Mouse (Mus musculus) midbrain, embryonic 11.5 days (tissue): ENCODE results near the gene Ifi47. TPM values are rescaled to one million over a fixed set of nuclear protein-coding genes. Genes with fewer than 3 reads are reported as not detected.

Source experiments
- ATAC-seq: fragments of 200-750 bp; cut with Nextera tagmentation; 2 replicates; pipeline ENCODE4 v1.8.0; 2017; ENCODE audit warnings: moderate TSS enrichment, moderate library complexity; ENCODE audit not compliant: low FRiP score
- DNase-seq: peaks from one replicate; pipeline ENCODE4 v3.0.0; 2015; ENCODE audit warnings: low spot score; ENCODE audit errors: missing footprints
- H3K27ac ChIP-seq: fragments of 300-500 bp; sonication (generic); 2 replicates; pipeline ENCODE4 v1.5.1; 2014; ENCODE audit warnings: low read depth, low read length
- H3K27me3 ChIP-seq: fragments of 300-500 bp; sonication (generic); 2 replicates; pipeline ENCODE4 v1.6.1; 2014; ENCODE audit warnings: mild to moderate bottlenecking, low read length, moderate library complexity, mixed read lengths; ENCODE audit not compliant: control insufficient read depth, insufficient read depth
- H3K36me3 ChIP-seq: fragments of 300-500 bp; sonication (generic); 2 replicates; pipeline ENCODE4 v1.6.1; 2014; ENCODE audit warnings: mild to moderate bottlenecking, low read length, moderate library complexity, mixed read lengths; ENCODE audit not compliant: control insufficient read depth, insufficient read depth
- H3K4me1 ChIP-seq: fragments of 300-500 bp; sonication (generic); 2 replicates; pipeline ENCODE4 v1.6.1; 2014; ENCODE audit warnings: low read length; ENCODE audit not compliant: control insufficient read depth, insufficient read depth
- H3K4me2 ChIP-seq: fragments of 300-500 bp; sonication (generic); 2 replicates; pipeline ENCODE4 v1.6.1; 2014; ENCODE audit warnings: mild to moderate bottlenecking, moderate library complexity
- H3K4me3 ChIP-seq: fragments of 300-500 bp; sonication (generic); 2 replicates; pipeline ENCODE4 v1.5.1; 2014; ENCODE audit warnings: low read depth, low read length
- H3K9ac ChIP-seq: fragments of 300-500 bp; sonication (generic); 2 replicates; pipeline ENCODE4 v1.6.1; 2014; ENCODE audit warnings: low read length
- H3K9me3 ChIP-seq: fragments of 300-500 bp; sonication (generic); 2 replicates; pipeline ENCODE4 v1.6.1; 2016; ENCODE audit warnings: low read length; ENCODE audit not compliant: control insufficient read depth
- WGBS: fragments of 180-500 bp; shearing (Covaris S2); extraction: QIAGEN DNeasy Blood & Tissue Kit; methylation state at CpG from one replicate; pipeline ENCODE4 v1.1.7; 2014; 5-methylcytosine and 5-hydroxymethylcytosine counted together
- polyA plus RNA-seq: library from polyadenylated mRNA; unstranded; fragments of >200 nt; fragmentation: Nextera tagmentation; extraction: Ambion mirVana; gene quantifications from 2 replicates; pipeline ENCODE4 v1.2.1, GENCODE M21; 2014

Ifi47 gene
- polyA plus RNA-seq, 1 experiment from 2014 or later, result 0.41 TPM

DNA sequence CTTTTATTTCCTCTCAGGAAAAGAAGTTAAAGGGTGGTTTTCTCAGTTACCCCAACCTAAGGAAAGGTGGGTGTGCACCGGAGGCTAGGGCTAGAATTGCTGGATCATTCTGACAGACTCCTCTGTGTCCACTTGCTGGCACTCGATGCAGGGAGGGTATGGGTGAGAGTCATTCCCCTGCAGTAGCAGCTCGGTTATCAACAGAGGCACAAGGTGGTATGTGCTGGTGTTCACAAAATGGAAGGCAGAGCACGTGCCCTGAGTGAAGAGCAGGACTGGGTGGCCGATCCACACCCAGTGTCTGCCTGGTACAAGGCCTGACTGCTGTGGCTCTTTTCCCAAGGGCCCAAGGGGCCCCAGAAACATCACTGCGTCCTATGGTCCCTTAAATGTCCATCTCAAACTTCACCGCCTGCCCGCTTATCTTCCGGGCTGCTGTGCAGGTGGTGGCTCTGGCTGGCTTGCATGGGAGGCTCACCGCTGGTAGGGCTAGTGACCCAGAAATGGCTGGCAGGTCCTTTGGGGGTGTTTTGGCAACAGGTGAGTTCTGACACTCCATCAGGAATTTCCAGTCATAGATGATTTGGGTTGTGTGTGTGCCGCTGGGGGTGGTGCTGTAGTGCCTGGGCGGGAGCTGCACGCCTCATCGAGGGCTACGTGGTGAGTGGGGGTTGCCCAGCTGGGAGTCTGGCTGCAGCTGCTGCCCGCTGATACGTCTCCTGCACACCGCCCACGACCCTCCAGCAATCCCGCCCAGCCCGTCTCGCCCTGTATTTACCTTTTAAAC, 11.6 kb downstream of the Ifi47 start:
- WGBS, result 44% methylated on average over 22 of the region's 22 CpGs
- DNase-seq, result no peak

DNA sequence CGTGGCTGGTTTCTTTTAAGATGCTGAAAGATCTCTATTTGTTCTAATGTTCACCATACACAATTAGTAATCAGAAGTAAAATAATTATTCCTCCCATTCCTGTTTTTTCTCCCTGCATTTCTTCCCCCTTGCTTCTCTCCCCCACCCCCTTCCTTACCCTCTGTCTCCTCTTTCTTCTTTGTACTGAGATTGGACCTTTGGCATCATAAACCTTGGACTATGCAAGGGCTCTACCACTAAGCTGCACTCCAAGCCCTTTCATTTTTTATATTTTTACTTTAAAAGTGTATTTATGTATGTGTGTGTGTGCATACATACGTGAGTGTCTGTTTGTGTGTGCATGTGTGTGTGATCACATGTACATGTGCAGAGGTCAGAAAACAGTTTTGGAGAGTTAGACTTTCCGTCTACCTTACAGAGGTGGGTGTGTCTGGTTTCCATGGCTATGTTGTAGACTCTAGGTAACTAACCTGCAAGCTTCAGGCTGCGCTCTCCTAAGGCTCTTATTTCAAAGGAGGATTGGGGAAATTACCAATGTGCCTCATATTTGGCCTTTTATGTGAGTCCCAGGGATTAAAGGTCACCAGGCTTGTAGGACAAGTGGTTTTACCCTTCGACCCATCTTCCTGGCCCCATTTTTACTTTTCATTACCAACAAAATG, 12.7 kb downstream of the Ifi47 start:
- Histone ChIP-seq H3K9me3 (no peaks in the 10 kb centered on the region), H3K27me3 (no peaks in the 10 kb centered on the region), H3K4me2 (no peak overlapping the region), H3K4me1 (no peaks in the 10 kb centered on the region; the same call in 1 of the 2 replicates), H3K36me3 (no peaks in the 10 kb centered on the region), H3K9ac (no peak overlapping the region), H3K4me3 (no peak overlapping the region), H3K27ac (no peak overlapping the region)
- no peak for ATAC-seq
- WGBS, result 88% methylated on average over 5 of the region's 5 CpGs
- DNase-seq, result no peak

More for the DNA sequence above, 11.6 kb downstream of the Ifi47 start:
- no peaks in the 10 kb centered on the region for H3K9me3 ChIP-seq
- no peak overlapping the region for H3K4me2 ChIP-seq
- no peak overlapping the region for H3K27ac ChIP-seq
- no peak overlapping the region for H3K9ac ChIP-seq
- H3K27me3 ChIP-seq, result no peaks in the 10 kb centered on the region
- no peaks in the 10 kb centered on the region for H3K36me3 ChIP-seq
- H3K4me3 ChIP-seq, result no peak overlapping the region
- peak; percentile 64; the same call in 1 of the 2 replicates for ATAC-seq
- H3K4me1 ChIP-seq, result no peaks in the 10 kb centered on the region; the same call in 1 of the 2 replicates

DNA sequence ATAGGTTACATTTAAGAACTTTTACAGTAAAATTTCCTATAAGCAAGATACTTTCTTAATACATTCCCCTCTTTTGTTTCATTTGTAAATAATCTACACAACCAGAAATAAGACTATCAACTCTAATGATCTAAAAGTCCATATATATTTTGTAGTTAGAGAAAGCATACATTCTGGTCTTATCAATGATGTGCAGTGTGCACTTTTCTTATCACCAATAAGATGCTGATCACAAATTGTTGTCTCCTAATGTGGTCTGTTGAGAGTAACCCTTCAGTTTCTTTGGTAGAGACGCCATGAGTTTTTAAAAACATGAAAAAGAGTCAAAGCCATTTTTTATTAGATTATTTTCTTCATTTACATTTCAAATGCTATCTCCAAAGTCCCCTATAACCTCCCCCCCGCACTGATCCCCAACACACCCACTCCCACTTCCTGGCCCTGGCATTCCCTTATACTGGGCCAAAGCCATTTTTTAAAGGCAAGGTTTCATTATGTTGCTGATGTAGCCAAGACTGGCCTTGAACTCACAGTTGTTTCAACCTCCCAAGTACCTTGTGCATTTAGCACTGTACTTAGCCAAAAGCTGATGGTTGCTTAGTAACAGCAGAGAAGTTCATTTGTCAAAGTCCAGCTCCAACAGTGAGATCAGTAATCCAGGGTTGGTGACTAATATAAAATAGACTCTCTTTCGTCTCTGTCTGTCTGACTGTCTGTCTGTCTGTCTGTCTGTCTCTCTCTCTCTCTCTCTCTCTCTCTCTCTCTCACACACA, 13.5 kb downstream of the Ifi47 start:
- Histone ChIP-seq H3K4me2 (no peak overlapping the region), H3K36me3 (no peaks in the 10 kb centered on the region), H3K4me3 (no peak overlapping the region), H3K9ac (no peak overlapping the region), H3K27ac (no peak overlapping the region), H3K27me3 (no peaks in the 10 kb centered on the region), H3K9me3 (no peaks in the 10 kb centered on the region), H3K4me1 (no peaks in the 10 kb centered on the region; the same call in 1 of the 2 replicates)
- DNase-seq (no peak), ATAC-seq (no peak)
- 87% methylated on average over 3 of the region's 3 CpGs for WGBS

DNA sequence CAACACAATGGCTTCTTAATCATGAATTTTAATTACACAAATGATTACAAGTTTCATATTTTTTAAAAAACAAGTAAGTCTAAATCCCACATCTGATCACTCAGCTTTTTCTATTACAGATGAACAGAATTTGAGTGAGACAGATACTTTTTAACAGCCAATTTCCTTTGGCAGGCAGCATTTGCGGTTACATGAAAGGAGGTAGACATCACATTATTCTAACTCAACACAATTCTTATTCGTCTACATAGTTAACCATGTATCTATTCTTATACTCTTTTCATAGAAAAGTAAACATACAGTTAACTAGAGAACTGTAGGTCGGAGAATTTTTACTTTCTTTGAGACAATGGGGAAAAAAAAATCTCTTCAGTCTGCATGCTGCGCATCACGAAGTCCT, 14.2 kb downstream of the Ifi47 start:
- Histone ChIP-seq H3K27me3 (no peaks in the 10 kb centered on the region), H3K4me2 (no peak overlapping the region), H3K36me3 (no peaks in the 10 kb centered on the region), H3K4me3 (no peak overlapping the region), H3K9me3 (no peaks in the 10 kb centered on the region), H3K9ac (no peak overlapping the region), H3K27ac (no peak overlapping the region), H3K4me1 (no peaks in the 10 kb centered on the region; the same call in 1 of the 2 replicates)
- 94% methylated on average over 5 of the region's 5 CpGs for WGBS
- DNase-seq (no peak), ATAC-seq (no peak)

DNA sequence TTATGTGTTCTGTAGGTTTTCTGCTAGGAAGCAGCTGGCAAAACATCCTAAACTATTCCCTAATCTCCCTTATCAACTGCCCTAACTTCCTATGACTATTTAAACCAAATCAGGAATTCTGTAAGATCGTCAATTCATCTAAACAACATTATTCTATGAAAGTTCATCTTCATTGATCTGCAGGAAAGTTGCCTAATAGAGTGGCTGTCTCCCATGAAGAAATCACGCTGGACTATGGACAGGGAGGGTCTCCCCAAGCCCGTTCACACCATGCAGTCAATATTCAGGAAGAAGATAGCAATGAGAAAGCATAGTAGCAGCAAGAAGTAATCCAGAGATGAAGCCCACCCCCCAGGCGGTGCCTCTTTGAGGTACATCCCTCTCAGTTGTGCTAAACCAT, 14.8 kb downstream of the Ifi47 start:
- ATAC-seq, result no peak
- H3K9ac ChIP-seq, result no peak overlapping the region
- no peaks in the 10 kb centered on the region; the same call in 1 of the 2 replicates for H3K4me1 ChIP-seq
- H3K27ac ChIP-seq, result no peak overlapping the region
- 70% methylated on average over 4 of the region's 4 CpGs for WGBS
- H3K4me3 ChIP-seq, result no peak overlapping the region
- H3K36me3 ChIP-seq, result no peaks in the 10 kb centered on the region
- H3K9me3 ChIP-seq, result no peaks in the 10 kb centered on the region
- no peaks in the 10 kb centered on the region for H3K27me3 ChIP-seq
- no peak overlapping the region for H3K4me2 ChIP-seq
- no peak for DNase-seq

DNA sequence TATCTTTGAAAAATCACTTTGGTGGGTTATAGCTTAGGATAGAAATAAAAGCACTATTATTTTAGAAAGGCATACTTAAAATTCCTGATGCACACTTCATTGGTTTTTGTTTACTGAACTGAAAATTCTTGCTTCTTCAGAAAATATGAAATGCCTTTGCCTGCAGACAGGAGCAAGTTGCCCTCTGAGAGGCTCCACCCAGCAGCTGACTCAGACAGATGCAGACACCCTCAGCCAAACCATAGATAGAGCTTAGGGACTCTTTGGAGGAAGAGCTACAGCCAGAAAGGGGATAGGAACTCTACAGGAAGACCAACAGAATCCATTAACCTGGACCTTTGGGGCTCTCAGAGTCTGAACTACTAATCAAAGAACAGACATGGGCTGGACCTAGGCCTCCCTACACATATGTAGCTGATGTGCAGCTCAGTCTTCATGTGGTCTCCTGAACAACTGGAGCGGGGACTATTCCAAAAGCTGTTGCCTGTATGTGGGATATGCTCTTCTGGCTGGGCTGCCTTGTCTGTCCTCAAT, 15.7 kb downstream of the Ifi47 start:
- H3K4me1 ChIP-seq, result no peaks in the 10 kb centered on the region; the same call in 1 of the 2 replicates
- H3K36me3 ChIP-seq, result no peaks in the 10 kb centered on the region
- no peak overlapping the region for H3K27ac ChIP-seq
- no peaks in the 10 kb centered on the region for H3K9me3 ChIP-seq
- ATAC-seq (no peak), DNase-seq (no peak)
- H3K4me3 ChIP-seq, result no peak overlapping the region
- no peak overlapping the region for H3K4me2 ChIP-seq
- no peak overlapping the region for H3K9ac ChIP-seq
- no peaks in the 10 kb centered on the region for H3K27me3 ChIP-seq
- WGBS, result 92% methylated on average over 1 of the region's 1 CpGs

DNA sequence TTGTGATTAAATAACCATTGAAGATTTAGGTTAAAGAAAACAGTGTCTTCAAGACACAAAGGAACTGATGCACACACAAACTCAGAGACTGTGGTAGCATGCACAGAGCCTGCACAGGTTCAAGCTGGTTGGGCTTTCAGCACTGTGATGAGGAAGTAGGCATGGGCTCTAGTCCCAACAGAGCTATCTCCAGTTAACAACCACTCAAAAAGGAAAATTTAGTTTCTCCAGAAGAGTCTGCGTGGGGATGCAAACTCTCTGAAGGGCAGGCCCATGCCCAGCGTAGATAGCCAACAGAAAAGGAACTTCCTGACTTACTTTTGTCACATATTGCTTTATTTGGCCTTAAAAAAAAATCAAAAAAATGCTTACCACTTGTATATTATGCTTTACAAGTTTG, 16.4 kb downstream of the Ifi47 start:
- Histone ChIP-seq H3K4me1 (no peaks in the 10 kb centered on the region; the same call in 1 of the 2 replicates), H3K36me3 (no peaks in the 10 kb centered on the region), H3K27ac (no peak overlapping the region), H3K27me3 (no peaks in the 10 kb centered on the region), H3K4me3 (no peak overlapping the region), H3K9me3 (no peaks in the 10 kb centered on the region), H3K4me2 (no peak overlapping the region), H3K9ac (no peak overlapping the region)
- no peak for ATAC-seq
- WGBS, result 95% methylated on average over 2 of the region's 2 CpGs
- DNase-seq, result no peak

DNA sequence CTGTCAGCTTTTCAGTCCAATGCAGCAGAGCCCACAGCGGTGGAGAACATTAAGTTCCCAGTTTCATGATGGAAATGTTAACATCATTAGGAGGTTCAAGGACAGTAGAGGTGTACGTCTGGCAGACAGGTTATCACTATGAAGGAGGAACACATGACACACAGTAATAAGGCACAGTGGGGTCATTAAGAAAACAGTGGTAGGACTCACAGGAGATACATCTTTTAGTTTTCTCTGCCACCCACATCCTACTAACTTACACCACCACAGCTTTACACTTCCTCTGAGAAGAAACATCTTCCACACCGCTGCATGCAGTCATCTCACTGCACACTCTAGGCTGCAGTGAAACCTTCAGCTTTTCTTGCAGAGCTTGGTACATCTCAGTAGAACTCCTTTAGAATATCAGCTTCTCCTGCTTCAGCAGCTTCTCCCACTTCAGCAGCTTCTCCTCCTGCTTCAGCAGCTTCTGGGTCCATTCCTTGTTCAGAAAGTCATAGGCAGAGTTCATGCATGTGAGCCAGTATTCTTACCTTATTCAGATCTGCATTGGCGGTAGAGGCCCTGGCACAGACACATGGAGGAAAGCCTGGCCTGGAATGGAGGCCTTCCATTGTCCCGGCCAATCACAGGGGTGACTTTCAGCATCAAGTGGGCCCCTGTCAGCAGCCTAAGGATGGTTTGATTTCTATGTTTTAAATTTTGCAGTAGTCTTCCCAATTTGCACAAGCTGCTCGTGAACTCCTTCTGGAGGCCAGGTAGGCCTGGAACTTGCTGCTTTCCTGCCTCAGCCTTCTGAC, 17.7 kb downstream of the Ifi47 start:
- Histone ChIP-seq H3K4me2 (no peak overlapping the region), H3K27ac (no peak overlapping the region), H3K4me1 (no peaks in the 10 kb centered on the region), H3K9ac (no peak overlapping the region), H3K4me3 (no peak overlapping the region), H3K36me3 (no peaks in the 10 kb centered on the region), H3K27me3 (no peaks in the 10 kb centered on the region), H3K9me3 (no peaks in the 10 kb centered on the region)
- DNase-seq (no peak), ATAC-seq (no peak)
- 89% methylated on average over 6 of the region's 6 CpGs for WGBS
